Comparison of ENCODE assay signal across 10 mouse cellular contexts in the genomic region with DNA sequence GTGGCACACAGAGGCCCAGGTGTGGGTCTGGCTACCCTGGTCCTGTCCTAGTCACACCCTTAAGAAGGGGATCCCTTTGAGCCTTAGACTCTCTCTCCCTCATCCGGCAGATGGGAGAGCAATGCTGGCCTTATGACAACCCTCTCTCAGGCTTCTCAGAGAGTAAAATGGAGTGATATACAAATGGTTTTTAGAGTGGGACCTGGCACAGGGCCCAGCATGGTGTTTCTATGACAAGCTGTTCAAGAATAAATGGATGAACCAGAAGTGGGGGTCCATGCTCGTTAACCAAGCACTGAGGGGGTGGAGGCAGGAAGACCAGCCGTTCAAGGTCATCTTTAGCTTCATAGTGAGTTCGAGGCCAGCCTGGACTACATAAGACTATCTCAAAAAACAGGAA.
"Had no signal": no experiment of that assay in that cellular context is flagged by ENCODE, and none has a peak within 500 bp of the region (broad histone marks: within the 10 kb centered on the region; RNA-seq: fewer than 3 reads in every experiment).

No protein-coding gene starts in this region.

- H3K36me3 ChIP-seq: kidney, embryonic 15.5 days; limb, embryonic 12.5 days; midbrain, embryonic 10.5 days; neural tube, embryonic 15.5 days; stomach, embryonic 15.5 days had no signal

- H3K4me3 ChIP-seq: kidney, embryonic 15.5 days; limb, embryonic 12.5 days; midbrain, embryonic 10.5 days; myocyte; neural tube, embryonic 15.5 days; stomach, embryonic 15.5 days had no signal

- H3K27ac ChIP-seq: kidney, embryonic 15.5 days; limb, embryonic 12.5 days; liver, embryonic 14.5 days; midbrain, embryonic 10.5 days; neural tube, embryonic 15.5 days; stomach, embryonic 15.5 days had no signal

- H3K4me2 ChIP-seq: kidney, embryonic 15.5 days; limb, embryonic 12.5 days; neural tube, embryonic 15.5 days; stomach, embryonic 15.5 days had no signal

- DNase-seq: kidney, adult 11 months; midbrain, embryonic 14.5 days; thymus, postnatal 36 days had no signal

- H3K27me3 ChIP-seq: kidney, embryonic 15.5 days; neural tube, embryonic 15.5 days; stomach, embryonic 15.5 days had no signal

- H3K9ac ChIP-seq: kidney, embryonic 15.5 days; limb, embryonic 12.5 days; liver, embryonic 14.5 days; neural tube, embryonic 15.5 days; stomach, embryonic 15.5 days had no signal

- H3K9me3 ChIP-seq: kidney, embryonic 15.5 days; limb, embryonic 12.5 days; midbrain, embryonic 10.5 days; neural tube, embryonic 15.5 days; stomach, embryonic 15.5 days had no signal
